Mouse (Mus musculus): ENCODE data around the gene Them7. TPM values are rescaled to one million over a fixed set of nuclear protein-coding genes. Genes with fewer than 3 reads are reported as not detected.

Gene Them7
- polyA plus RNA-seq, 1 experiment from 2014 or later = 1.4 TPM

DNA sequence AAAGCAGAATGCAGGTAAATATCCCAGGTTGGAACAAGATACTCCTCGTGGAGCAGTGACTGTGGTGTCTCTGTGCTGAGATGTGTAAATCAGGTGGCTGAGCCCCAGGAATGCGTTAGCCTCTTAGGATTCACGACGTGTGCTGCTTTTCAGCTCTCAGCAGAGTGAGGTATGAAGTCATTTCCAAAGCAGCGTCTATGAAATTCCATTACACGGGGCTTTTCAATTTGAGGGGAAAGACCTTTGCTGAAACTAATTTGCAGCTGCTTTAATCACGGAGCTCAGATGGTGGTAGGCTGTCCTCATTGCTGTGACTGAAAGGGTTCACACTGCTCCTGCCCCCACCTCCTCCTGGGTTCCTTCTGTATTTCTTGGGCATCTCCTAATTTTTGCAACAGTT, 87.9 kb downstream of the Them7 start:
- Histone ChIP-seq H3K4me2 (ENCODE audit: low read depth, low read length) (no peak overlapping the region), H3K9me3 (ENCODE audit: control insufficient read depth, low read length) (no peaks in the 10 kb centered on the region), H3K9ac (ENCODE audit: low read depth, low read length) (no peak overlapping the region), H3K4me1 (ENCODE audit: control insufficient read depth, insufficient read depth, low read length) (no peaks in the 10 kb centered on the region), H3K27ac (ENCODE audit: low read length) (no peak overlapping the region), H3K27me3 (replicated peaks; ENCODE audit: control insufficient read depth, insufficient read depth, low read length) (no peaks in the 10 kb centered on the region), H3K4me3 (ENCODE audit: low read length) (no peak overlapping the region), H3K36me3 (ENCODE audit: control insufficient read depth, insufficient read depth, low read length) (no peaks in the 10 kb centered on the region)
- ATAC-seq = no peak
- WGBS = 10% methylated on average over 7 of the region's 7 CpGs

DNA sequence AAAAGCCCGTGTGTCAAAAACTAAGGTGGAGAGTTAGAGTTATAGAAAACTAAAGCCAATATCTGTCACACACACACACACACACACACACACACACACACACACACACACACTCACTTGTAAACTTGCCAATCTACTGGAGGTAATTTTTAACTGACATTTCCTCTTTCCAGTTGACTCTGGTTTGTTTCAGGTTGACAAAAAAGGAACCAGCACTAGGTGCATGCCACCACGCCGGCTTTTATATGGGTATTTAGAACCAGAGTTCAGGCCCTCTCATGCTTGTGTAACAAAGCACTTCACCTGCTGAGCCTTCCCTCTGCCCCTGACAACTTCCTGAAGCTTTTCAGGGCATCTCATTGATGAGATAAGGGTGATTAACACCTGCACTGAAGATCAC, 89.0 kb downstream of the Them7 start:
- no peak for ATAC-seq
- Histone ChIP-seq H3K27ac (ENCODE audit: low read length) (no peak overlapping the region), H3K9me3 (ENCODE audit: control insufficient read depth, low read length) (no peaks in the 10 kb centered on the region), H3K4me1 (ENCODE audit: control insufficient read depth, insufficient read depth, low read length) (no peaks in the 10 kb centered on the region), H3K36me3 (ENCODE audit: control insufficient read depth, insufficient read depth, low read length) (no peaks in the 10 kb centered on the region), H3K4me3 (ENCODE audit: low read length) (no peak overlapping the region), H3K9ac (ENCODE audit: low read depth, low read length) (no peak overlapping the region), H3K4me2 (ENCODE audit: low read depth, low read length) (no peak overlapping the region), H3K27me3 (replicated peaks; ENCODE audit: control insufficient read depth, insufficient read depth, low read length) (no peaks in the 10 kb centered on the region)
- WGBS = 18% methylated on average over 3 of the region's 3 CpGs

DNA sequence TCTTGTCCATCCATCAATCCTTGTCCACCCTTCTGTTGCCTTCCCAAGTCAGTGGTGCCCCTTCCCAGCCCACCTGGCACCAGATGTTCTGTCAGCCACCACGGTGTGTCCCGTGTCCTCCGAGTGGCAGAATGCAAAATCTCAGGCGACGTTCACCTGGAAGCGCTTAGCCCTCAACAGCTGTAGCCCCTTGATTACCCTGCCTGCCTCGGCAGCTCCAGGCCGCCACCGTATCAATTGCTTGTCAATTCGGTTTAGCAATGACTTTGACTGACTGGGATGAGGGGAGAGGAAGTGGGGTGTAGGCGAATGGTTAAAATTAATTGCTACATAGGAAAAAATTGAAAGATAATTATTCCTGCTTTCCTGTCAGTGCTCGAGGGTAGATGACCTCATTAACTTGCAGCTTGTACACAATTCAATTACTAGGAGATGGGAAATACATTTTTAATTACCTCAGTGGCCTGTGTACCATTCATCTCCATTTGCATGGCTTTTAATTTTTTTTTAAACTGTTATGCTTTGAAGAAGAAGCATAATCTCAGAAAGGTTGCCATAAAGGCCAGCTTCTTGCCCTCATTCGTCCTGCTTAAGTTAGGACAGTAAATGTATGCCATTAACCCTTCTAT, 93.5 kb downstream of the Them7 start:
- no peak overlapping the region for H3K27ac ChIP-seq (ENCODE audit: low read length)
- whole genome bisulfite sequencing = 63% methylated on average over 13 of the region's 13 CpGs
- no peak overlapping the region for H3K9ac ChIP-seq (ENCODE audit: low read depth, low read length)
- no peaks in the 10 kb centered on the region for H3K27me3 ChIP-seq (replicated peaks; ENCODE audit: control insufficient read depth, insufficient read depth, low read length)
- no peak for ATAC-seq
- H3K9me3 ChIP-seq (ENCODE audit: control insufficient read depth, low read length) = no peaks in the 10 kb centered on the region
- no peak overlapping the region for H3K4me3 ChIP-seq (ENCODE audit: low read length)
- no peaks in the 10 kb centered on the region for H3K4me1 ChIP-seq (ENCODE audit: control insufficient read depth, insufficient read depth, low read length)
- H3K4me2 ChIP-seq (ENCODE audit: low read depth, low read length) = no peak overlapping the region
- H3K36me3 ChIP-seq (ENCODE audit: control insufficient read depth, insufficient read depth, low read length) = no peaks in the 10 kb centered on the region

DNA sequence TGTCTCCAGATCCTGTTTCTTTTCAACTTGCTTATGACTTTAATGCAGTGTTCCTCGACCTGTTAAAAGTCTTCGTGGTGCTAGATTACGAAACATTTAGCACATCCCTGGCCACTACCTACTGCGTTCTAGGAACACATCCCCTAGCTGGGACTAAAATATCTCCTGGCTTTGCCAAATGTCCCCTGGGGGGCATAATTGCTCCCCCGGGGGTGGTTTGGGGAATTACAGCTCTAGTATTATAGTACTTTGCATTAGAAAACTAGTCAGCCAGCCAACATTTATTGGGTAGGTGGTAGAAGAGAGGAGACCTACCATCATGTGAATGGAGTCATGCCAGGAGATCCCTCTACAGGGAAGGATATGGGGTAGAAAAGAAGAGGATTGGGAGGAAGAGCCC, 101.9 kb downstream of the Them7 start:
- no peak overlapping the region for H3K27ac ChIP-seq (ENCODE audit: low read length)
- H3K36me3 ChIP-seq (ENCODE audit: control insufficient read depth, insufficient read depth, low read length) = no peaks in the 10 kb centered on the region
- H3K27me3 ChIP-seq (replicated peaks; ENCODE audit: control insufficient read depth, insufficient read depth, low read length) = no peaks in the 10 kb centered on the region
- no peak overlapping the region for H3K9ac ChIP-seq (ENCODE audit: low read depth, low read length)
- 82% methylated on average over 5 of the region's 5 CpGs for WGBS
- no peak overlapping the region for H3K4me2 ChIP-seq (ENCODE audit: low read depth, low read length)
- no peaks in the 10 kb centered on the region for H3K4me1 ChIP-seq (ENCODE audit: control insufficient read depth, insufficient read depth, low read length)
- ATAC-seq = no peak
- no peaks in the 10 kb centered on the region for H3K9me3 ChIP-seq (ENCODE audit: control insufficient read depth, low read length)
- H3K4me3 ChIP-seq (ENCODE audit: low read length) = no peak overlapping the region

DNA sequence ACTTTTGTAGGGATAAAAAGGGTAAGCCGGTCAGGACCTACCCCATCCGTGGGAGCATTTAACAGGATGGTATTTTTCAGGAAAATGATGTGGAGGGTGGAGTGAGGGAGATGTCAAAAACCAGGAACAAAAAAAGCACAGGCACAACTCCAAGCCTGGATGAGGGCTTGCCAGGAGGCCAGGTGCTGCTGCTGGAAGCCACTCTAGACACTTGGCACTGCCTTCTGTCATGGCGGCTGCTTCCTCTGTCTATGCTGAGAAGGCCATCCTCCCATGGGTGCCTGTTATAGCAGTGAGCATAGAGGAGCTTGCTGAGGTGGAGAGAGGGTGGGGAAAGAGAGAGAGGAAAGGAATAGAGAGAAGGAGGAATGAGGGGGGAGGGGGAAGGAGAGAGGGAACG, 105.9 kb downstream of the Them7 start:
- Histone ChIP-seq H3K4me2 (ENCODE audit: low read depth, low read length) (no peak overlapping the region), H3K9ac (ENCODE audit: low read depth, low read length) (no peak overlapping the region), H3K36me3 (ENCODE audit: control insufficient read depth, insufficient read depth, low read length) (no peaks in the 10 kb centered on the region), H3K27me3 (replicated peaks; ENCODE audit: control insufficient read depth, insufficient read depth, low read length) (no peaks in the 10 kb centered on the region), H3K27ac (ENCODE audit: low read length) (no peak overlapping the region), H3K4me1 (ENCODE audit: control insufficient read depth, insufficient read depth, low read length) (no peaks in the 10 kb centered on the region), H3K4me3 (ENCODE audit: low read length) (no peak overlapping the region), H3K9me3 (ENCODE audit: control insufficient read depth, low read length) (no peaks in the 10 kb centered on the region)
- WGBS = 83% methylated on average over 4 of the region's 4 CpGs
- no peak for ATAC-seq

DNA sequence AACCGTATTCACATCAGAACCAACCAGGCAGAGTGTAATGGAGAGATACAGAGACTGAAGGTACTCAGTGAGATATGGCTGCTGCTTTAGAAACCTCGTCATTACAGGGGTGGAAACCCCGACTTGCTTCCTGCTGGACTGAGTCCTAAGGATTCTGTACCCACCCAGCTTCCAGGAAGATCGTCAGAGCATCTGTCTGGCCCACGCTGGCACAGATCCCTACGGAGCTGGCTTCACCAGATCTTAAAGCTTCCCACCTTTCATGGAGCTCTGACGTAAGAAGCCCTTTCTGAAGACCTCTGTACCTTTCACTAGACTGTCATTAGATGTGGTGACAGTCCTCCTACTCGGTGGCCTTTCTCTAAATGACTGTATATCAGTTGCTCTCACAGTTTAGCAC, 109.0 kb downstream of the Them7 start:
- ATAC-seq = no peak
- no peaks in the 10 kb centered on the region for H3K9me3 ChIP-seq (ENCODE audit: control insufficient read depth, low read length)
- H3K4me3 ChIP-seq (ENCODE audit: low read length) = no peak overlapping the region
- 64% methylated on average over 8 of the region's 8 CpGs for WGBS
- H3K4me1 ChIP-seq (ENCODE audit: control insufficient read depth, insufficient read depth, low read length) = no peaks in the 10 kb centered on the region
- H3K27me3 ChIP-seq (replicated peaks; ENCODE audit: control insufficient read depth, insufficient read depth, low read length) = no peaks in the 10 kb centered on the region
- H3K4me2 ChIP-seq (ENCODE audit: low read depth, low read length) = no peak overlapping the region
- H3K36me3 ChIP-seq (ENCODE audit: control insufficient read depth, insufficient read depth, low read length) = no peaks in the 10 kb centered on the region
- no peak overlapping the region for H3K27ac ChIP-seq (ENCODE audit: low read length)
- H3K9ac ChIP-seq (ENCODE audit: low read depth, low read length) = no peak overlapping the region

DNA sequence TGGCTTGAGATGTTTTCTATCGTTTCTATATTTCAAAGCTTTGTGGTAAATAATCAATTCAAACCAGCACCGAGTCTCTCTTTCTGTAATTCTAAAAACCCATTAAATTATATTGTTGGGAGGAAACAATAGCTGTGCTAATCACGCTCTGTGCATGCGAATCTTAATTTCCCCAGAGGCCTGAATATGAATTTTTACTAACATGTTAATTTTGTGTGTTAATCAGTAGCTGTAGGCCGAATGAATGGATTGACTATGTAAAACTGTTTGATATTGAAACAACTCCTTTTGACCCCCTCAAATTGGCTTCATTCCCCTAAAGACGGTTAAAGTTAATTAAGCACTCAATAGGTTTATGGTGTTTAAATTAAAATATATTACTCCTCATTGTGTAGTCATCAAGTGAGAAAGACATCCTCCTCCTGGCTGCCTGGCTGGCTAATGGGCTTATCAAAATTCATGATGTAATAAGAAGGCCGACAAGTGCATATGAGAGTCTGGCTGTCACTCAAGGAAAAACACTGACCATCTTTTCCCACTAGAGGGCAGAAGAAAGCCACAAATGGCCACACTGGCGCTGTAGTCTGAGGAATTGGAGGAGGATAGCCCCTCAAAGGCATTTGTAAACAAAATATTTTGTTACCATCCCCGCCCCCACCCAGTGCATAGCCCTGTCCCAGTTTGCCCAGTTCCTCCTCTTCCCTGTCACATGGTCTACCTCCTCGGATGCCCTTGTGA, 110.0 kb downstream of the Them7 start:
- Histone ChIP-seq H3K9ac (ENCODE audit: low read depth, low read length) (no peak overlapping the region), H3K9me3 (ENCODE audit: control insufficient read depth, low read length) (no peaks in the 10 kb centered on the region), H3K4me3 (ENCODE audit: low read length) (no peak overlapping the region), H3K27ac (ENCODE audit: low read length) (no peak overlapping the region), H3K4me1 (ENCODE audit: control insufficient read depth, insufficient read depth, low read length) (no peaks in the 10 kb centered on the region), H3K4me2 (ENCODE audit: low read depth, low read length) (no peak overlapping the region), H3K36me3 (ENCODE audit: control insufficient read depth, insufficient read depth, low read length) (no peaks in the 10 kb centered on the region), H3K27me3 (replicated peaks; ENCODE audit: control insufficient read depth, insufficient read depth, low read length) (no peaks in the 10 kb centered on the region)
- peak; percentile 53; the same call in 1 of the 2 replicates for ATAC-seq
- 46% methylated on average over 10 of the region's 10 CpGs for whole genome bisulfite sequencing

DNA sequence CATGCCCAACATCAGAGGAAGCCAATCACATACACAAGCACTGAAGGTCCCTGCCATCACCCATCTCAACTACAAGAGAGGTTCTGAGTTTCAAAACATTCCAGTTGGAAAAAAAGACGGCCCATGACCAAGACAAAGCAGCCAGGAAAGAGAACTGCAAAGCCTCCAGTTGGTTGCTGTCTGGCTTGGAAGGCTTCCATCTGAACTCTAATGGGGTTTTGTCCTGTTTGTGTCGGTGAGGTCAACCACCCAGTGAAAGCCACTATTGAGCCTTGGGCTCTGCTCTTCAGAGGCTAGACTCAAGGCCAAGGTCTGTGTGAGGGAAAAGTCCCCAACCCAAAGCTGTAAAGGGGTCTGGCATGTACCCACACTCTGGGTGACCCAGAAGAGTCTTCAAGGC, 111.5 kb downstream of the Them7 start:
- no peaks in the 10 kb centered on the region for H3K9me3 ChIP-seq (ENCODE audit: control insufficient read depth, low read length)
- H3K9ac ChIP-seq (ENCODE audit: low read depth, low read length) = no peak overlapping the region
- no peaks in the 10 kb centered on the region for H3K27me3 ChIP-seq (replicated peaks; ENCODE audit: control insufficient read depth, insufficient read depth, low read length)
- H3K4me1 ChIP-seq (ENCODE audit: control insufficient read depth, insufficient read depth, low read length) = no peaks in the 10 kb centered on the region
- no peaks in the 10 kb centered on the region for H3K36me3 ChIP-seq (ENCODE audit: control insufficient read depth, insufficient read depth, low read length)
- 70% methylated on average over 2 of the region's 2 CpGs for WGBS
- H3K27ac ChIP-seq (ENCODE audit: low read length) = no peak overlapping the region
- H3K4me3 ChIP-seq (ENCODE audit: low read length) = no peak overlapping the region
- H3K4me2 ChIP-seq (ENCODE audit: low read depth, low read length) = no peak overlapping the region
- no peak for ATAC-seq

DNA sequence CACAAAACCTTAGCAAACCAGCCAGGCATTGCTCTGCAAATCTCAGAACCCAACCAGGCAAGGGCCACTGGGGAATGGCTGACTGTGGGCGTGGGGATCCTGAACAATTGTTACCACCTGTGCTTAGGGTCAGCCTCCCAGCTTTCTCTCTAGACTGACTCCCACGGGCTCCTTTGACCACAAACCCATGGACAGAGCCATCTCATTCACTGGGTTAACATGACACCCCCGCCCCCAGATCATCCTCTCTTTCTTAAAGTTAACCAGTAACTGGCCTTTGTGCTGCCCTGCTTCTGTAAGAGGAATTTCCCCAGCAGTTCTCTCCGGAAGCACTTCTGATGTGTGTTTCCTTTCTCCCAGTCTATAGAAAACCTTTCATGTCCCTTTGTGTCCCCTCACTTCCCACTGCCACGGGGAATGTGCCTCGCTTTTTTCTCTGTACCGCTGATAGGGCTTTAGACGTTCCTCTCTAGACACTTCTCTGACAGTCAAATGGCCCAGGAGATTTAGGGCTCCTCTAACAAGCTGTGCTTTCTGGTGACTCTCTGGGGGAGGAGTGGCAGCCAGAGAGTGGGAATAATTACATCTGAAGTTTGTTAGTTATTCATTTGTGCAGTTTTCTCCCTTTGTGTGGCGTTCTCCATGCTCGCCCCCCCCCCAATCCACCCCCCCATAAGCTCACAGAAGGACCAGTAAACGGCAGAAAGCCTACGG, 112.4 kb downstream of the Them7 start:
- H3K4me2 ChIP-seq (ENCODE audit: low read depth, low read length) = no peak overlapping the region
- no peaks in the 10 kb centered on the region for H3K9me3 ChIP-seq (ENCODE audit: control insufficient read depth, low read length)
- no peak for ATAC-seq
- no peak overlapping the region for H3K4me3 ChIP-seq (ENCODE audit: low read length)
- no peaks in the 10 kb centered on the region for H3K4me1 ChIP-seq (ENCODE audit: control insufficient read depth, insufficient read depth, low read length)
- H3K27me3 ChIP-seq (replicated peaks; ENCODE audit: control insufficient read depth, insufficient read depth, low read length) = no peaks in the 10 kb centered on the region
- H3K27ac ChIP-seq (ENCODE audit: low read length) = no peak overlapping the region
- no peak overlapping the region for H3K9ac ChIP-seq (ENCODE audit: low read depth, low read length)
- WGBS = 19% methylated on average over 12 of the region's 12 CpGs
- no peaks in the 10 kb centered on the region for H3K36me3 ChIP-seq (ENCODE audit: control insufficient read depth, insufficient read depth, low read length)
